Mouse (Mus musculus): ENCODE results near the gene Diaph3. TPM values are rescaled to one million over a fixed set of nuclear protein-coding genes. Genes with fewer than 3 reads are reported as not detected.

Diaph3 gene
- polyA plus RNA-seq, 1 experiment from 2014 or later, result 12.1 TPM

- Histone ChIP-seq H3K36me3 (no peaks in the 10 kb centered on the region), H3K4me3 (no peak overlapping the region), H3K9me3 (replicated peaks) (no peaks in the 10 kb centered on the region), H3K27ac (replicated peaks) (no peak overlapping the region), H3K27me3 (ENCODE audit: low read depth, poor library complexity, severe bottlenecking) (no peaks in the 10 kb centered on the region), H3K4me1 (no peaks in the 10 kb centered on the region)
- DNase-seq (ENCODE audit: low spot score), result no peak
- WGBS, result 85% methylated on average over 1 of the region's 1 CpGs
These were observed 443.1 kb downstream of the Diaph3 start for GRCm38 (mm10) chr14:86697887-86698286.

- Histone ChIP-seq H3K36me3 (no peaks in the 10 kb centered on the region), H3K27ac (replicated peaks) (no peak overlapping the region), H3K27me3 (ENCODE audit: low read depth, poor library complexity, severe bottlenecking) (no peaks in the 10 kb centered on the region), H3K4me3 (no peak overlapping the region), H3K4me1 (no peaks in the 10 kb centered on the region), H3K9me3 (replicated peaks) (no peaks in the 10 kb centered on the region)
- WGBS, result 95% methylated on average over 4 of the region's 4 CpGs
- no peak for DNase-seq (ENCODE audit: low spot score)
These were observed 448.3 kb downstream of the Diaph3 start for GRCm38 (mm10) chr14:86692714-86693113.

- H3K27ac ChIP-seq (replicated peaks), result no peak overlapping the region
- no peaks in the 10 kb centered on the region for H3K27me3 ChIP-seq (ENCODE audit: low read depth, poor library complexity, severe bottlenecking)
- no peaks in the 10 kb centered on the region for H3K4me1 ChIP-seq
- H3K9me3 ChIP-seq (replicated peaks), result no peaks in the 10 kb centered on the region
- 75% methylated on average over 5 of the region's 5 CpGs for WGBS
- H3K36me3 ChIP-seq, result no peaks in the 10 kb centered on the region
- DNase-seq (ENCODE audit: low spot score), result no peak
- no peak overlapping the region for H3K4me3 ChIP-seq
These were observed 449.7 kb downstream of the Diaph3 start for GRCm38 (mm10) chr14:86691298-86691697.

- no peak for DNase-seq (ENCODE audit: low spot score)
- H3K9me3 ChIP-seq (replicated peaks), result no peaks in the 10 kb centered on the region
- no peaks in the 10 kb centered on the region for H3K27me3 ChIP-seq (ENCODE audit: low read depth, poor library complexity, severe bottlenecking)
- H3K4me1 ChIP-seq, result peaks cover 10% of the 10 kb centered on the region
- H3K4me3 ChIP-seq, result no peak overlapping the region
- WGBS, result 74% methylated on average over 11 of the region's 11 CpGs
- peak overlapping the region; percentile 65 for H3K27ac ChIP-seq (replicated peaks)
- H3K36me3 ChIP-seq, result no peaks in the 10 kb centered on the region
These were observed 456.2 kb downstream of the Diaph3 start for GRCm38 (mm10) chr14:86684585-86685503.

GRCm38 (mm10) chr14:86681951-86682350 lies 459.1 kb downstream of the Diaph3 start:
- H3K9me3 ChIP-seq (replicated peaks), result no peaks in the 10 kb centered on the region
- H3K27me3 ChIP-seq (ENCODE audit: low read depth, poor library complexity, severe bottlenecking), result no peaks in the 10 kb centered on the region
- H3K36me3 ChIP-seq, result no peaks in the 10 kb centered on the region
- no peak overlapping the region for H3K4me3 ChIP-seq
- DNase-seq (ENCODE audit: low spot score), result no peak
- peaks cover 15% of the 10 kb centered on the region for H3K4me1 ChIP-seq
- H3K27ac ChIP-seq (replicated peaks), result no peak overlapping the region

- H3K9me3 ChIP-seq (replicated peaks), result no peaks in the 10 kb centered on the region
- no peak overlapping the region for H3K4me3 ChIP-seq
- no peaks in the 10 kb centered on the region for H3K27me3 ChIP-seq (ENCODE audit: low read depth, poor library complexity, severe bottlenecking)
- no peak for DNase-seq (ENCODE audit: low spot score)
- H3K36me3 ChIP-seq, result no peaks in the 10 kb centered on the region
- H3K4me1 ChIP-seq, result peaks cover 11% of the 10 kb centered on the region
- 96% methylated on average over 3 of the region's 3 CpGs for WGBS
- no peak overlapping the region for H3K27ac ChIP-seq (replicated peaks)
These were observed 462.0 kb downstream of the Diaph3 start for GRCm38 (mm10) chr14:86678992-86679391.

GRCm38 (mm10) chr14:86678179-86678780 lies 462.8 kb downstream of the Diaph3 start:
- Histone ChIP-seq H3K27me3 (ENCODE audit: low read depth, poor library complexity, severe bottlenecking) (no peaks in the 10 kb centered on the region), H3K9me3 (replicated peaks) (no peaks in the 10 kb centered on the region), H3K36me3 (no peaks in the 10 kb centered on the region), H3K27ac (replicated peaks) (no peak overlapping the region), H3K4me3 (no peak overlapping the region), H3K4me1 (peaks cover 11% of the 10 kb centered on the region)
- 68% methylated on average over 5 of the region's 5 CpGs for WGBS
- no peak for DNase-seq (ENCODE audit: low spot score)

GRCm38 (mm10) chr14:86677015-86677414 lies 464.0 kb downstream of the Diaph3 start:
- DNase-seq (ENCODE audit: low spot score), result no peak
- Histone ChIP-seq H3K27me3 (ENCODE audit: low read depth, poor library complexity, severe bottlenecking) (no peaks in the 10 kb centered on the region), H3K4me3 (no peak overlapping the region), H3K4me1 (peaks cover 11% of the 10 kb centered on the region), H3K27ac (replicated peaks) (no peak overlapping the region), H3K36me3 (no peaks in the 10 kb centered on the region), H3K9me3 (replicated peaks) (no peaks in the 10 kb centered on the region)
- WGBS, result 66% methylated on average over 6 of the region's 6 CpGs

- no peak overlapping the region for H3K27ac ChIP-seq (replicated peaks)
- H3K36me3 ChIP-seq, result no peaks in the 10 kb centered on the region
- no peak overlapping the region for H3K4me3 ChIP-seq
- H3K27me3 ChIP-seq (ENCODE audit: low read depth, poor library complexity, severe bottlenecking), result no peaks in the 10 kb centered on the region
- DNase-seq (ENCODE audit: low spot score), result no peak
- H3K4me1 ChIP-seq, result peaks cover 11% of the 10 kb centered on the region
- no peaks in the 10 kb centered on the region for H3K9me3 ChIP-seq (replicated peaks)
- 77% methylated on average over 8 of the region's 8 CpGs for WGBS
These were observed 465.7 kb downstream of the Diaph3 start for GRCm38 (mm10) chr14:86675314-86675713.

- DNase-seq (ENCODE audit: low spot score), result no peak
- no peak overlapping the region for H3K4me3 ChIP-seq
- H3K9me3 ChIP-seq (replicated peaks), result no peaks in the 10 kb centered on the region
- no peaks in the 10 kb centered on the region for H3K36me3 ChIP-seq
- H3K27ac ChIP-seq (replicated peaks), result no peak overlapping the region
- no peaks in the 10 kb centered on the region for H3K4me1 ChIP-seq
- H3K27me3 ChIP-seq (ENCODE audit: low read depth, poor library complexity, severe bottlenecking), result no peaks in the 10 kb centered on the region
- WGBS, result 93% methylated on average over 4 of the region's 4 CpGs
These were observed 478.2 kb downstream of the Diaph3 start for GRCm38 (mm10) chr14:86662846-86663245.

- H3K36me3 ChIP-seq, result no peaks in the 10 kb centered on the region
- no peak overlapping the region for H3K4me3 ChIP-seq
- H3K27ac ChIP-seq (replicated peaks), result no peak overlapping the region
- 92% methylated on average over 3 of the region's 3 CpGs for WGBS
- no peaks in the 10 kb centered on the region for H3K9me3 ChIP-seq (replicated peaks)
- DNase-seq (ENCODE audit: low spot score), result no peak
- H3K4me1 ChIP-seq, result no peaks in the 10 kb centered on the region
- H3K27me3 ChIP-seq (ENCODE audit: low read depth, poor library complexity, severe bottlenecking), result no peaks in the 10 kb centered on the region
These were observed 480.5 kb downstream of the Diaph3 start for GRCm38 (mm10) chr14:86660556-86660955.

- Histone ChIP-seq H3K36me3 (no peaks in the 10 kb centered on the region), H3K9me3 (replicated peaks) (no peaks in the 10 kb centered on the region), H3K4me3 (no peak overlapping the region), H3K27me3 (ENCODE audit: low read depth, poor library complexity, severe bottlenecking) (no peaks in the 10 kb centered on the region), H3K27ac (replicated peaks) (no peak overlapping the region), H3K4me1 (no peaks in the 10 kb centered on the region)
- 86% methylated on average over 5 of the region's 5 CpGs for WGBS
- no peak for DNase-seq (ENCODE audit: low spot score)
These were observed 484.8 kb downstream of the Diaph3 start for GRCm38 (mm10) chr14:86656262-86656661.

GRCm38 (mm10) chr14:86646499-86647120 lies 494.4 kb downstream of the Diaph3 start:
- 93% methylated on average over 7 of the region's 7 CpGs for WGBS
- no peak overlapping the region for H3K27ac ChIP-seq (replicated peaks)

More at GRCm38 (mm10) chr14:86646499-86647120, 494.4 kb downstream of the Diaph3 start:
- peaks cover 12% of the 10 kb centered on the region; the same call in 1 of the 2 replicates for H3K4me1 ChIP-seq
- no peaks in the 10 kb centered on the region for H3K27me3 ChIP-seq (ENCODE audit: low read depth, poor library complexity, severe bottlenecking)
- H3K9me3 ChIP-seq (replicated peaks), result no peaks in the 10 kb centered on the region
- no peak for DNase-seq (ENCODE audit: low spot score)
- no peaks in the 10 kb centered on the region for H3K36me3 ChIP-seq
- H3K4me3 ChIP-seq, result no peak overlapping the region

Measured in midbrain, embryonic 10.5 days (tissue).